Mouse (Mus musculus): ENCODE results near the gene Pepd.

GRCm38 (mm10) chr7:35064286-35065258, 152.4 kb downstream of the Pepd start:
- TF ChIP-seq CTCF (IDR thresholded peaks at IDR 0.05), result no peak
- TF ChIP-seq EP300 (IDR thresholded peaks at IDR 0.05), result peak; percentile 95
